Mouse (Mus musculus) kidney, embryonic 16.5 days (tissue): ENCODE data around the gene Olfr576. TPM values are rescaled to one million over a fixed set of nuclear protein-coding genes. Genes with fewer than 3 reads are reported as not detected.

Experiments used
- ATAC-seq: fragments of 200-750 bp; cut with Nextera tagmentation; 2 replicates; pipeline ENCODE4 v1.8.0; 2017; ENCODE audit warnings: moderate TSS enrichment; ENCODE audit not compliant: low FRiP score, low TSS enrichment
- H3K27ac ChIP-seq: fragments of 300-500 bp; sonication (generic); 2 replicates; pipeline ENCODE4 v1.5.1; 2014; ENCODE audit warnings: low read length
- H3K27me3 ChIP-seq: fragments of 300-500 bp; sonication (generic); 2 replicates; pipeline ENCODE4 v1.6.1; 2014; ENCODE audit warnings: low read length, control low read depth, mixed read lengths; ENCODE audit not compliant: insufficient read depth
- H3K36me3 ChIP-seq: fragments of 300-500 bp; sonication (generic); 2 replicates; pipeline ENCODE4 v1.6.1; 2014; ENCODE audit warnings: low read length, control low read depth, mixed read lengths; ENCODE audit not compliant: insufficient read depth
- H3K4me1 ChIP-seq: fragments of 300-500 bp; sonication (generic); 2 replicates; pipeline ENCODE4 v1.6.1; 2014; ENCODE audit warnings: low read length, control low read depth, mixed read lengths; ENCODE audit not compliant: insufficient read depth
- H3K4me2 ChIP-seq: fragments of 300-500 bp; sonication (generic); replicated peaks from 2 replicates; pipeline ENCODE4 v1.6.1; 2014; ENCODE audit warnings: low read depth, low read length
- H3K4me3 ChIP-seq: fragments of 300-500 bp; sonication (generic); 2 replicates; pipeline ENCODE4 v1.5.1; 2014; ENCODE audit warnings: mild to moderate bottlenecking, low read length
- H3K9ac ChIP-seq: fragments of 300-500 bp; sonication (generic); replicated peaks from 2 replicates; pipeline ENCODE4 v1.6.1; 2014; ENCODE audit warnings: low read length
- H3K9me3 ChIP-seq: fragments of 300-500 bp; sonication (generic); 2 replicates; pipeline ENCODE4 v1.6.1; 2016; ENCODE audit warnings: low read length, control low read depth
- WGBS: fragments of 180-500 bp; shearing (Covaris S2); extraction: QIAGEN DNeasy Blood & Tissue Kit; methylation state at CpG from one replicate; pipeline ENCODE4 v1.1.7; 2014; 5-methylcytosine and 5-hydroxymethylcytosine counted together
- polyA plus RNA-seq: library from polyadenylated mRNA; unstranded; fragments of >200 nt; fragmentation: Nextera tagmentation; extraction: Ambion mirVana; gene quantifications from 2 replicates; pipeline ENCODE4 v1.2.1, GENCODE M21; 2015

Gene Olfr576
- not detected in 2 replicates for polyA plus RNA-seq

- H3K27ac ChIP-seq: no peak within 1 kb of the TSS
- 51% methylated on average over 2 of the region's 2 CpGs for WGBS
- no peaks in the 10 kb centered on the region for H3K36me3 ChIP-seq
- no peak within 1 kb of the TSS for H3K4me3 ChIP-seq
- H3K27me3 ChIP-seq: no peaks in the 10 kb centered on the region
- H3K9me3 ChIP-seq: no peaks in the 10 kb centered on the region
- no peak within 1 kb of the TSS for H3K9ac ChIP-seq
- H3K4me1 ChIP-seq: no peaks in the 10 kb centered on the region
- ATAC-seq: no peak
- no peak within 1 kb of the TSS for H3K4me2 ChIP-seq
Observed at GRCm38 (mm10) chr7:102962360-102962759, at the start of gene Olfr576. Olfr576 (plus strand) TSS chr7:102962660.

- Histone ChIP-seq H3K36me3 (no peaks in the 10 kb centered on the region), H3K4me1 (no peaks in the 10 kb centered on the region), H3K27ac (no peak overlapping the region), H3K9ac (no peak overlapping the region), H3K27me3 (no peaks in the 10 kb centered on the region), H3K4me3 (no peak overlapping the region), H3K9me3 (no peaks in the 10 kb centered on the region), H3K4me2 (no peak overlapping the region)
- WGBS: 26% methylated on average over 1 of the region's 1 CpGs
- ATAC-seq: no peak
Observed at GRCm38 (mm10) chr7:102915261-102915660, 47.2 kb upstream of the Olfr576 start.

GRCm38 (mm10) chr7:102916405-102916804 lies 46.1 kb upstream of the Olfr576 start:
- Histone ChIP-seq H3K27me3 (no peaks in the 10 kb centered on the region), H3K9me3 (no peaks in the 10 kb centered on the region), H3K4me2 (no peak overlapping the region), H3K4me3 (no peak overlapping the region), H3K4me1 (no peaks in the 10 kb centered on the region), H3K27ac (no peak overlapping the region), H3K36me3 (no peaks in the 10 kb centered on the region), H3K9ac (no peak overlapping the region)
- ATAC-seq: no peak
- WGBS: 60% methylated on average over 5 of the region's 5 CpGs

GRCm38 (mm10) chr7:102917032-102917875 lies 45.2 kb upstream of the Olfr576 start, which contains the start of gene Olfr571:
Olfr571 (minus strand) TSS chr7:102917536.
- Histone ChIP-seq H3K4me1 (no peaks in the 10 kb centered on the region), H3K4me3 (no peak within 1 kb of the TSS), H3K9me3 (no peaks in the 10 kb centered on the region), H3K27me3 (no peaks in the 10 kb centered on the region), H3K9ac (no peak within 1 kb of the TSS), H3K36me3 (no peaks in the 10 kb centered on the region), H3K4me2 (no peak within 1 kb of the TSS), H3K27ac (no peak within 1 kb of the TSS)
- ATAC-seq: no peak
- WGBS: 61% methylated on average over 4 of the region's 4 CpGs

GRCm38 (mm10) chr7:102919632-102920031 lies 42.8 kb upstream of the Olfr576 start:
- ATAC-seq: peak; percentile 31; the same call in 1 of the 2 replicates
- no peak overlapping the region for H3K4me2 ChIP-seq
- no peaks in the 10 kb centered on the region for H3K36me3 ChIP-seq
- H3K27me3 ChIP-seq: no peaks in the 10 kb centered on the region
- WGBS: 8% methylated on average over 1 of the region's 1 CpGs
- no peak overlapping the region for H3K9ac ChIP-seq
- H3K9me3 ChIP-seq: no peaks in the 10 kb centered on the region
- no peak overlapping the region for H3K4me3 ChIP-seq
- H3K4me1 ChIP-seq: no peaks in the 10 kb centered on the region
- no peak overlapping the region for H3K27ac ChIP-seq

- Histone ChIP-seq H3K4me1 (no peaks in the 10 kb centered on the region), H3K36me3 (no peaks in the 10 kb centered on the region), H3K9me3 (no peaks in the 10 kb centered on the region), H3K9ac (no peak within 1 kb of the TSS), H3K27ac (no peak within 1 kb of the TSS), H3K27me3 (no peaks in the 10 kb centered on the region), H3K4me2 (no peak within 1 kb of the TSS), H3K4me3 (no peak within 1 kb of the TSS)
- 48% methylated on average over 1 of the region's 1 CpGs for WGBS
- no peak for ATAC-seq
Observed at GRCm38 (mm10) chr7:102924109-102924508, 38.4 kb upstream of the Olfr576 start, which contains the start of gene Olfr572. Olfr572 (plus strand) TSS chr7:102924409.

- Histone ChIP-seq H3K36me3 (no peaks in the 10 kb centered on the region), H3K4me1 (no peaks in the 10 kb centered on the region), H3K4me2 (no peak overlapping the region), H3K27ac (no peak overlapping the region), H3K9me3 (no peaks in the 10 kb centered on the region), H3K27me3 (no peaks in the 10 kb centered on the region), H3K9ac (no peak overlapping the region), H3K4me3 (no peak overlapping the region)
- WGBS: 61% methylated on average over 3 of the region's 3 CpGs
- ATAC-seq: no peak
Observed at GRCm38 (mm10) chr7:102927105-102927504, 35.4 kb upstream of the Olfr576 start.

- no peak within 1 kb of the TSS for H3K27ac ChIP-seq
- no peak within 1 kb of the TSS for H3K9ac ChIP-seq
- no peaks in the 10 kb centered on the region for H3K9me3 ChIP-seq
- H3K27me3 ChIP-seq: no peaks in the 10 kb centered on the region
- no peak for ATAC-seq
- H3K36me3 ChIP-seq: no peaks in the 10 kb centered on the region
- 91% methylated on average over 2 of the region's 2 CpGs for WGBS
- no peak within 1 kb of the TSS for H3K4me2 ChIP-seq
- no peaks in the 10 kb centered on the region for H3K4me1 ChIP-seq
- H3K4me3 ChIP-seq: no peak within 1 kb of the TSS
Observed at GRCm38 (mm10) chr7:102942475-102942874, 20.0 kb upstream of the Olfr576 start, which contains the start of gene Olfr573-ps1. Olfr573-ps1 (minus strand) TSS chr7:102942575.

- Histone ChIP-seq H3K4me3 (no peak overlapping the region), H3K9ac (no peak overlapping the region), H3K4me2 (no peak overlapping the region), H3K4me1 (no peaks in the 10 kb centered on the region), H3K27ac (no peak overlapping the region), H3K27me3 (no peaks in the 10 kb centered on the region), H3K36me3 (no peaks in the 10 kb centered on the region), H3K9me3 (no peaks in the 10 kb centered on the region)
- no peak for ATAC-seq
- 85% methylated on average over 1 of the region's 1 CpGs for WGBS
Observed at GRCm38 (mm10) chr7:102943417-102943816, 19.0 kb upstream of the Olfr576 start.

GRCm38 (mm10) chr7:102948167-102948566 lies 14.3 kb upstream of the Olfr576 start, which contains the start of gene Olfr574:
Olfr574 (plus strand) TSS chr7:102948467.
- no peaks in the 10 kb centered on the region for H3K27me3 ChIP-seq
- H3K9me3 ChIP-seq: no peaks in the 10 kb centered on the region
- no peak within 1 kb of the TSS for H3K4me2 ChIP-seq
- WGBS: 78% methylated on average over 1 of the region's 1 CpGs
- H3K36me3 ChIP-seq: no peaks in the 10 kb centered on the region
- H3K4me1 ChIP-seq: no peaks in the 10 kb centered on the region
- H3K27ac ChIP-seq: no peak within 1 kb of the TSS
- H3K4me3 ChIP-seq: no peak within 1 kb of the TSS
- H3K9ac ChIP-seq: no peak within 1 kb of the TSS
- ATAC-seq: no peak
